Mouse (Mus musculus) cortical plate, adult 2 months (tissue): ENCODE results near the gene Gp1ba.
A peak's percentile ranks its signal among the peaks of the same experiment; 100 is the strongest.

Experiments
- CTCF ChIP-seq: fragments of 200-500 bp; IDR thresholded peaks from 2 replicates; pipeline ENCODE4 v1.5.1; 2011; ENCODE audit warnings: mild to moderate bottlenecking, control low read depth, low read length; ENCODE audit not compliant: insufficient read depth; ENCODE audit errors: extremely low read depth
- POLR2A ChIP-seq: fragments of 200-500 bp; IDR thresholded peaks from 2 replicates; pipeline ENCODE4 v1.6.1; 2011; ENCODE audit warnings: mild to moderate bottlenecking, low read length, control low read depth; ENCODE audit not compliant: insufficient read depth; ENCODE audit errors: extremely low read depth

DNA sequence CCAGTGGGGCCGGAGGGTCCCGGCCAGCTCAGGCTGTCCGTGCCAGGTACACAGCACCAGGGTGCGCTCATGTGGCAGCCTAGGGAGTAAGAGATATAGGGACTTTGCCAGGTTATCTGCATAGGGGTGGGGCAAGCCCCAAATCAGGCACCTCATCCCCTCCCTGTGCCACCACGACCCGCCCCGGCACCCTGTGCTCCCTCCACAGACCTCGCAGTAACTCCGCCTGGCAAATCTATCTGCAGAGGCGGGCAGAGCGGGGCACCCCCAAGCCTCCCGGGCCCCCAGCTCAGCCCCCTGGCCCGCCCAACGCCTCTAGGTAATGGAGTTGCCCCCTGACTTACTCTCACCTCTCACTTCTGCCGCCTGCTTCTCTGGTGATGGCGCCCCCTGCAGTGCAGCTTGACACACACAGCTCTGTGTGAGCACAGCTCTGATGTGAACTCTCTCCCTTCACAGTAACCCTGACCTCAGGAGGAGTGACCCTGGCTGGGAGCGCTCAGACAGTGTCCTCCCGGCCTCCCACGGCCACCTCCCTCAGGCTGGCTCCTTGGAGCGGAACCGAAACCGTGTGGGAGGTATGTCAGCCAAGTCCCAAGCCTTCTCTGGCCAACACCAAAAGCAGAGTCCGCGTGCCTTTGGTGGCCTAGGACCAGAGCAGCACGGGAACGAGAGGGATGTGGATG lies 30.4 kb upstream of the Gp1ba start:
- TF ChIP-seq CTCF: peak; percentile 32; the same call in 1 of the 2 replicates
- TF ChIP-seq POLR2A: no peak
